Mouse (Mus musculus) erythroblast, adult 5-6 weeks (primary cell): Measurements from ENCODE around the gene Ocln. TPM values are rescaled to one million over a fixed set of nuclear protein-coding genes. Genes with fewer than 3 reads are reported as not detected.

Source experiments
- ATAC-seq: replicated peaks from 2 replicates; pipeline ENCODE4 v1.8.0; 2016; ENCODE audit warnings: moderate number of reproducible peaks, mild to moderate bottlenecking, moderate TSS enrichment, inconsistent platforms; ENCODE audit not compliant: poor library complexity, low FRiP score, severe bottlenecking
- total RNA-seq, 2 experiments: library from RNA; stranded (forward) in 1 of 2; stranded (reverse) in 1 of 2; fragments of 150-400 nt in 1 of 2; fragments of 200-764, 138-1000 nt in 1 of 2; gene quantifications; 2 replicates each; pipeline versions ENCODE4 v1.2.3 to v1.2.4; 2015 to 2017; ENCODE audit warnings: low replicate concordance in 2 of 2

The Ocln gene
- total RNA-seq, 2 experiments from 2014 or later, result 1.4 TPM; not detected in 1

DNA sequence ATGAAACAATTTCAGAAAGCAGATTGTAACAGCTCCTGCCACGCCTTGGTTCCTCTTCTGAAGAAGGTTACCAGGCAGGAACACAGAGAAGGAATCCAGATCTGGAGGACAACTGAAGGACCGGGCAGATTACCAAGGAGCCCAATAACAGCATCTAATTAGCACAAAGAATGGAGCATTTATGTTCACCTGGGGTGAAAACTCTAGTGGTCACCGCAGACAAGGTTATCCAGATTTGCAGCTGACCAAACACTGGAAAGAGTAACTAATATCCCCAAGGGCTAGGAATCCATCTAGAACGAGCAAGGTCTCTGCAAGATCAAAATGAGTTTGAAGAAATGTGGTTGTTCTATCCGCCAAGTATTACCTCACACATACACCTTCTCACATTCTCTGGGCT, 5.2 kb downstream of the Ocln start:
- ATAC-seq, result no peak

DNA sequence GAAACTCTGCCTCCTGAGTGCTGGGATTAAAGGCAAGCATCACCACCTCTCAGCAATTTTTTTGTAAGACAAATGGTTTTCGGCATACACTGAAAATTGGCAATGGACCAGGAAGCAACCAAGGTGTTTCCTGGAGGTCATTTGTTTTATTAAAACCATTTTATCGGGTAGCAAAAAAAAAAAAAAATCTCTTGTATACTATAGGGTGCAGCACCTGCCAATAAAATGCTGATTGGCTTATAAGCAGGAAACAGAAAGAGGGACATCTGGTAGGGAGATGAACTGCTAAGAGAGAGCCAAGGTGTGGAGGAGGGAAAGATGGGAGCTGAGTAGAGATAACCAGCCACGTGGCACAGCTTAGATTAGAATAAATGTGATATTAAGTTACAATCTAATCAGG, 7.0 kb downstream of the Ocln start:
- no peak for ATAC-seq

DNA sequence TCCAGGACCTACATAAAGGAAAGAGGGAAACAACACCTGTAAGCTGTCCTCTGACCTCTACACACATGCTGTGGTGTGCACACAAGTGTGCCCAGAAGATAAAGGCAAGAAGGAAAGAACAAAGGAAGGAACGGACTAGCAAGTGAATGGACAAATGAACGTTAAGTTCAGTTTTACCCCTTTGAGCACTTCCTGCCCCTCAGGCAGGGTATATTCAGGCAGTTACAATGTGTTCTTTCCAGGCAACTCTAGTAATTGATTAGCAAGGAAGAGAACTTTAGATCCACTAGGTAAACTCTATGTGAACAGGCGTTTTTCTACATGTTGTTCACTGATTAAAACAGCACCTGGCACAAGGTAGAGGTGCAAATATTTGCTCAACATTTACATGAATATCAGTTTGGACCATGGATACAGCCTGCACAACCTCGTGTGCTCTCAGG, 8.3 kb downstream of the Ocln start:
- ATAC-seq, result no peak

DNA sequence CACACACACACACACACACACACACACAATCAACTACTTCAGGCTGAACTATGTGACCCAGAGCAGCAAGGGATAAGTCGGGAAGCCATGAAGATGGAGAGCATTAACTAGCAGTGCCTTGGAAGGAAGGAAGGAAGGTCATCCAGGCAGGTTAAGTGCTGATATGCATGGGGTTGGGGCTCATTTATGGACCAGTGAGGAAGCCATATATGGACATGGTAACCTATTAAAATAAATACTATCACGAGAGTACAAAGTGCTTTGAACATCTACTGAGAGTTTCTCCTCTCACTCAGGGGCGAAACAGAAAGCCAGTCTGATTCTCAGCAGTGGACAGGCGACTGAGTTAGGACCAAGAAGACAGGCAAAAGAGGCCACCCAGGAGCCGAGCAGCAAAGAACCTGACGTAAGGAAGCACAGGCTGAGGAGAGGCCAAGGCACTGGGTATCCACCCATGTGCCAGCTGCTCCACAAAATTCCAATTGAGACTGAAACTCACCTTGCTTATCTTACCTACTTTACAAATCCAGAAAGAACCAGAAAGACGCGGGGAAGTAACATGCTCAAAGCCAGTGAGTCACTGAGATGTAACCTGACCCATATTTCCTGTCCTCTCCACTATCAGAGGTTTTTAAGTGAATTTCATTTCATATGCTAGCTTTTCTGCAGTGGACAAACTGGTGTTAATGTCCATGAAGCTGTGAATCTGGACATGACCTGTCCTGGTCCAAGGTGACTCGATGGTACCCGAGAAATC, 9.3 kb downstream of the Ocln start:
- ATAC-seq, result no peak

DNA sequence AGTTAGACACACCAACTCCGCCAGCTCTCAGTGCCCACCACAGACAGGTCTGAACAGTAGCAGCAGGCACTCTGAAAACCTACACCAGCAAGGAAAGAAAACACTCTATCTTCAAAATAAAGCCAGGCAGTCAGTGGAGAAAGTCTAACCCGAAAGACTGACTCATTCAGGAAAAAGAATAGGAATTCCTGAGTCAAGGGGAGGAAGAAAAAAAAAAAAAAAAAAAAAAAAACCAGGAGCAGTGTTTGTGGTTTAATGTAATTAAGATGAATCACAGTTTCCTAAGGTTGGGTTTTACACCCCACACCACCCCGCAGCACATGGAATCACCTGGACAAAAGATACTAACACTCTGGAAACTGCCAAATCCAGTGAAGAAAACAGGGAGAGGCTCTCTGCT, 16.4 kb downstream of the Ocln start:
- no peak for ATAC-seq

- ATAC-seq, result no peak
Observed at GRCm38 (mm10) chr13:100532788-100533365, 19.6 kb downstream of the Ocln start.

DNA sequence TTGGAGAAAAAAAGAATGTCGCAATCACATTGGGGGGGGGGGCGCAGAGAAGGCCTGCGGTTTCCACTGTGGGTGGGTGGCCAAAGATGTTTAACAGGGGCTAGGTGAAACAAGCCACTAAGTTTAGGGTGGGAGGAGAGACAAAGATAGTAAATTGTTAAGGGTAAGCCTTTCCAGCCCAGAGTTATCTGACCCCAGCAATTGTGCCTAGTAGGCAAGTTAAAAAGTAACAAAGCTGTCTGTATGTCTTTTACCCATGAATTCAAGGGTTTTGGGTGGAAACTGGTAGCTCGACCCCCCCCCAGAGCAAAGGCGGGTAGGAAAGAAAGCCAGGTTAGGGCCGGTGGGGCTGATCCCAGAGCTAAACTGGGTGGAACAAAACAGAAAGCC, 25.9 kb downstream of the Ocln start:
- ATAC-seq, result no peak

DNA sequence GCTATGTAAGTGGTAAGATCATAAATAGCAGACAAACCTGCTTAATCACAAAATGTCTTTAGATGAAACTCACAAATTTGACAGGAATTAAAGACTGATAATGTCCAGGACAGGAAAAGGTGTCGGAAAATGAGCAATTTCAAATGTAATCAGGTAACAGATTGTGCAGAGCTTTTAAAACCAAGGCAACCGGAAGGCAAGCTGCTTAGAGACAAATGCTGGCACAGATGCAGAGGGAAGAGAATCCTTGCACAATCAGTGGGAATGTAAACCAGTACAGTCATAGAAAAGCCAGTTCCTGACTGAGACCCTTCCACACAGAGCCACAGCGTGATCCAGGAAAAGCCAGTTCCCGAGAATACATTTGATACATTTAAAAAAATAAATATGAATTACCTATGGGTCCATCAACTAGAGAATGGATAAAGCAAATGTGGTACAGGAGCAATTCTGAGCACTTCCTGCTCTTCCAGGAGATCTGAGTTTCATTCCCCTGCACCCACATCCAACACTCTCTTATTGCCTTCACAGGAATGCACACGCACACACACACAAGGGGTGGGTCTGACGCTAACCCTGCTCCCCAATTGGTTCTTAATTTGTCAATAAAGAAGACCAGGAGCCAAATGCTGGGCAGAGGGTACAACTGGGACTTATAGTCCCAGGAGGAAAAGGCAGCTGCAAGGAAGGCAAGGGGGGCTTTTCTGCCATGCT, 26.4 kb downstream of the Ocln start:
- ATAC-seq, result no peak

DNA sequence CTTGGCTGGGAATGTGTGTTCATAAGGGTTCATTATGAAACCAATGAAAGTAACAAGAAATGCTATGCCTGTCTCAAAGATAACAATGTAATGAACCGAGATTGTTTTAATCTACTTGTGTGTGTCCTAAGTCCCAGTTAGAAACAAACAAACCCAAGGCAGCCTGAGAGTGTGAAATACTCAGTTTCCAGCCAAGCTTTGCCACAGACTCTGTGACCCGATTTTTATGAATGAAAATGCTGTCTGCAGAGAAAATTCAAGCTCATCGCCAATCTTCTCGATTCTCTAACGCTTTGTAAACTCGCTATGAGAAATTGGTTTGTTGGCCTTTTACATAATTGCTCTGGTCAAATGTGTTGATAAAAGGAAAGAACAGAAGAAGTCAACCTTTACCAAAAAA, 27.6 kb downstream of the Ocln start:
- ATAC-seq, result no peak

GRCm38 (mm10) chr13:100523698-100524097, 28.8 kb downstream of the Ocln start:
- no peak for ATAC-seq

- ATAC-seq, result no peak
Observed at GRCm38 (mm10) chr13:100521724-100522591, 30.6 kb downstream of the Ocln start.

DNA sequence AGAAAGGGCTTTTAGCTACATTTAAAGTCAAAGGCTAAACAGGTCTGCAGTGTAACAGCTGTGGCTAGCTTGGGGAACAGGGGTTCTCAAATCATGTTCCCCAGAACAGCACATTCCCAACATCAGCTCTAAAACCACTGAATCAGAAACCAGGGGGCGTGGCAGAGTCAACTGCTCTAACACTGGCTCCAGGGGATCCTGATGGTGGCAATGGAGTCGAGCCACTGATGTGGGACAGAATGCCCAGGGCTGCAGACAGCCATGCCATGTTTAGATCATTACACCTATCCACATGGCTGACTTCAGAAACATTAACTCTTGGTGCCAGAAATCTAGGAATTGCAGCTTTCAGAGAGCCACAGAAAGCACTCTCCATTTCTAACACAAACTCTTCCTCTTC, 33.4 kb downstream of the Ocln start:
- ATAC-seq, result no peak

DNA sequence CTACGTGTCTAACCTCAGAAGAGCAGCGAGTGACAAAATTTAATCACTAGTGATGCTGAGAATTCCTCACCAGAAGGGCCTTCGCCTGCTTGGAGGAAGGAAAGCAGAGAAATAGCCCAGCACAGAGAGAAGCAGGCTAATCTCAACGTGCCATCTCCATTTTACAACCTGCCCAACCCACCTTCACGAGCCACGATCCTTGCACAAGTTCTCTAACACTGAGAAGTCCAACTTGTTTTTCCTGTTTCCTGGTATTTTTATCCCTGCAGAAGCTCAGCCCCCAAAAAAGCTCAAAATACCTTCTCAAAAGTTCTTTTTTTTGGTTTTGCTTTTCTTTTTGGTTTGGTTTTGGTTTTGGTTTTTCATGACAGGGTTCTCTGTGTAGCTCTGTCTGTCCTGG, 34.3 kb downstream of the Ocln start:
- no peak for ATAC-seq

DNA sequence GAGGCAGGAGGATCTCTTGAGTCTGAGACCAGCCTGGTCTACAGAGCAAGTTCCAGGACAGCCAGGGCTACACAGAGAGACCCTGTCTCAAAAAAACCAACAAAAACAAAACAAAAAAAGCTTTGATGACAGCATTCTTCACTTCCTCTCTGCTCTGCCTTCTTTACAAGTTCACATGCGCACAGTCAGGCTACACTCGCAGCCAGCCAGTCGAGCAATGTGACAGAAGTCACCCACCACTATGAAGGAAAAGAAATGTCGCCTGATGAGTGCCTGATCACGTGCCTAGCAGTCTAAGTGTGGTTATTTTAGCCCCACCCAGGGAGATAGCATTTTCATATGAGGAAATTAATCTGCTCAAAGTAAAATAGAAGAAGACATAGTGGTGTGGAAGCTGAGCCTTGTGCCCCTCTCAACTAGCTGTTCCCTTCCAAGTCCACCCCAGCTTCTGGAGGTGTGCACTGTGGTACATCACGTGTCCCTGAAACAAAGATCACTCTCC, 34.8 kb downstream of the Ocln start:
- ATAC-seq, result no peak

DNA sequence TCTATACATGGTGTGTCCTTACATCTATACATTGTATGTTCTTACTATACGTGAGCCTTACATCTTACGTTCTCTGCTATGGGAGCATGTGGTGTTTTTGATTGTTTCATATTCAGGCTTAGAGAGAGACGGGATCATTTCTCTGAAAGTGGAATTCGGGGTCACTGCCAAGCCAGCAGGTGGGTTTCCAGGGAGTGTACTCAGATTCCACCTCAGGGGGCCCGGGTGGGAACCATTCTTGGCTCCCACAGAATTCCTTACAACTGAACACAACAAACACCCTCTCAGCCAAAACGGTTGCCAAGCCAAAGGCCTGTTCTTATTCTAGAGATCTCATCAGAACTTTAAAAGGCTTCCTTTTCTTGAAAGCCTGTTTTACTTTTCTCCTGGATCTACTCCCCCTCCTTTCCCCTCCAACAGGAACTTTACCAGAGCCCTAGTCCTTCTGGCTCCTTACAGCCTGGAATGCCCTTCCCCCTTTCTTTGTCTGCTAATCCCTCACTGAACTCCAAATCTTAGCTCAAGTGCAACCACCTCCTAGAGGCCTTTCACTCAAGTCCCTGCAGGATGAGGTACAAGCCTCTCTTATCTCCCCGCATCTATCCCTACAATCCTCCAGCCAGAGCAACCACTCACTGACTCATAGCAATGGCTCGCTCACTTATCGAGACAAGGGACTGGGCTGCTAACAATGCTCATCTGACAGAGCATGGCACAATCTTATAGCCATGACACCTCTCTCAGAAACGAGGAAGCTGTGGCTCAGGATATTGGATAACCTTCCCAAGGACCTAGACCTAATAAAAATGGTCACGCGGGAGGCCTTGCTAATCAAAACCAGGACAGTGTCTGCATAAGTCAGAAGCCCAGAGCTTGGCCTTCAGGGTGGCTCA, 36.1 kb downstream of the Ocln start:
- ATAC-seq, result no peak

DNA sequence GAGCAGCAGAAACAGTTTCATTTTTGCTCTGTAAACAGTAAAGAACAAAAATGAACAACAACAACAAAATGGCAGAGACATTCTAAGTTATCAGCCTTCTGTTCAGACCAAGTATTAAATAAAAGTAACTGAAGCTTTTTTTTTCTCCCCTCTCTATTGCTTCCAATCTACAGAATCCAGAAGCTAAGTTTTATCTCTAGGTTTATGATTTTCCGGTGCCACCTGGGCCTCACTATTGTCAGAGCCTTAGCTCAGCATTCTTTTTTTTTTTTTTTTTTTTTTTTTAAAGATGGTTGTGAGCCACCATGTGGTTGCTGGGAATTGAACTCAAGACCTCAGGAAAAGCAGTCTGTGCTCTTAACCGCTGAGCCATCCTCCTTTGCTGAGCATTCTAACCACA, 39.7 kb downstream of the Ocln start:
- ATAC-seq, result no peak

- no peak for ATAC-seq
Observed at GRCm38 (mm10) chr13:100511860-100512364, 40.6 kb downstream of the Ocln start.

- ATAC-seq, result no peak
Observed at GRCm38 (mm10) chr13:100511146-100511859, 41.2 kb downstream of the Ocln start.
